Mouse (Mus musculus): ENCODE results near the gene Ezr. TPM values are rescaled to one million over a fixed set of nuclear protein-coding genes. Genes with fewer than 3 reads are reported as not detected.
"Not testable (repeated sequence)": the region's sequence is repeated elsewhere in the genome, so short reads cannot be mapped to it uniquely, and the experiment has no call there.

Ezr gene
- polyA plus RNA-seq, 1 experiment = 664 TPM

GRCm38 (mm10) chr17:6691596-6691995 lies 91.0 kb downstream of the Ezr start:
- not testable (repeated sequence) for H3K4me3 ChIP-seq (ENCODE audit: insufficient read depth, low read depth, low read length); H3K4me1 ChIP-seq (ENCODE audit: control insufficient read depth, insufficient read depth, low read length); H3K27ac ChIP-seq (ENCODE audit: insufficient read depth, low read depth, low read length)
- WGBS = 6% methylated on average over 2 of the region's 2 CpGs

DNA sequence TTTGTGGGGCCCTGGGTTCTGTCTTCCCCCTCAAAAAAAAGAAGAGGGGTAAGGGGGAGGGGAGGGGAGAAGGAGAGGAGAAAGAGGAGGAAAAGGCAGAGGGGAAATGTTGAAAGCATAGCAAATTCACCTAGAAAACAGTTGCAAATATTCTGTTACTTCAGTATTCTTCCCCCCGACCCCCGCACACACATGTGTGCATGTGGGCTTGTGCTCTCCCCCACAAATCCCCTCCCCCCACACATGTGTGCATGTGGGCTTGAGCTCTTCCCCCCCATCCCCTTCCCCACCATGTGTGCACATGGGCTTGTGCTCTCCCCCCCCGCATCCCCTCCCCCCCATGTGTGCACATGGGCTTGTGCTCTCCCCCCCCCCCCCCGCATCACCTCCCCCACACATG lies 93.2 kb downstream of the Ezr start:
- not testable (repeated sequence) for H3K4me1 ChIP-seq (ENCODE audit: control insufficient read depth, insufficient read depth, low read length); H3K4me3 ChIP-seq (ENCODE audit: insufficient read depth, low read depth, low read length); H3K27ac ChIP-seq (ENCODE audit: insufficient read depth, low read depth, low read length)
- 90% methylated on average over 3 of the region's 4 CpGs for WGBS

Other genes starting within 250 kb of the Ezr start
- gene Dynlt1c, start 181.1 kb downstream of the Ezr start, polyA plus RNA-seq (2012; ENCODE audit: insufficient read depth, insufficient read length, low replicate concordance, missing spikeins) = not detected in 2 replicates
- not detected in 2 replicates for gene Dynlt1f, start 126.9 kb downstream of the Ezr start, polyA plus RNA-seq (2012; ENCODE audit: insufficient read depth, insufficient read length, low replicate concordance, missing spikeins)
- gene Sytl3, start 123.7 kb downstream of the Ezr start, polyA plus RNA-seq (2012; ENCODE audit: insufficient read depth, insufficient read length, low replicate concordance, missing spikeins) = not detected in 2 replicates
- gene Rsph3b, start 165.9 kb upstream of the Ezr start, polyA plus RNA-seq (2012; ENCODE audit: insufficient read depth, insufficient read length, low replicate concordance, missing spikeins) = not detected in 2 replicates
- not detected in 2 replicates for gene Tagap1, start 178.4 kb upstream of the Ezr start, polyA plus RNA-seq (2012; ENCODE audit: insufficient read depth, insufficient read length, low replicate concordance, missing spikeins)
- gene Rnaset2b, start 187.8 kb upstream of the Ezr start, polyA plus RNA-seq (2012; ENCODE audit: insufficient read depth, insufficient read length, low replicate concordance, missing spikeins) = not detected in 2 replicates
- not detected in 2 replicates for gene Gm49721, start 196.1 kb upstream of the Ezr start, polyA plus RNA-seq (2012; ENCODE audit: insufficient read depth, insufficient read length, low replicate concordance, missing spikeins)
- not detected in 2 replicates for gene Gm1604a, start 242.8 kb upstream of the Ezr start, polyA plus RNA-seq (2012; ENCODE audit: insufficient read depth, insufficient read length, low replicate concordance, missing spikeins)

Measured in olfactory bulb, adult 2 months (tissue).